Comparison of ENCODE assay signal across 7 mouse cellular contexts in genomic region chr13:10199206-10199956, GRCm38 (mm10).
"Had no signal": no experiment of that assay in that cellular context is flagged by ENCODE, and none has a peak within 500 bp of the region (broad histone marks: within the 10 kb centered on the region; RNA-seq: fewer than 3 reads in every experiment).

No protein-coding gene starts in this region.

- DNase-seq: kidney, adult 2 months; kidney, postnatal 25 days; liver, postnatal 0 days; lung, embryonic 14.5 days; retina, postnatal 1 day; right cerebral cortex, postnatal 4 days; thymus, postnatal 25 days had no signal
